Mouse (Mus musculus): ENCODE measurements around the gene Pygb.

Pygb gene

GRCm38 (mm10) chr2:150788768-150789550 is 2.4 kb downstream of the Pygb start:
- DNase-seq (ENCODE audit: low spot score in 2 of 2), result peak in 1 of 2 experiments; percentile 69

GRCm38 (mm10) chr2:150793320-150793719 is 6.8 kb downstream of the Pygb start:
- DNase-seq (ENCODE audit: low spot score in 2 of 2), result no peak

GRCm38 (mm10) chr2:150798084-150798483 is 11.5 kb downstream of the Pygb start:
- no peak for DNase-seq (ENCODE audit: low spot score in 2 of 2)

- no peak for DNase-seq (ENCODE audit: low spot score in 2 of 2)
Observed at GRCm38 (mm10) chr2:150800616-150801015, 14.1 kb downstream of the Pygb start.

- no peak for DNase-seq (ENCODE audit: low spot score in 2 of 2)
Observed at GRCm38 (mm10) chr2:150803035-150803434, 16.5 kb downstream of the Pygb start.

GRCm38 (mm10) chr2:150808381-150808780 is 21.8 kb downstream of the Pygb start:
- no peak for DNase-seq (ENCODE audit: low spot score in 2 of 2)

- DNase-seq (ENCODE audit: low spot score in 2 of 2), result no peak
Observed at GRCm38 (mm10) chr2:150808812-150809211, 22.3 kb downstream of the Pygb start.

- no peak for DNase-seq (ENCODE audit: low spot score in 2 of 2)
Observed at GRCm38 (mm10) chr2:150810603-150811002, 24.1 kb downstream of the Pygb start.

GRCm38 (mm10) chr2:150812816-150813215 is 26.3 kb downstream of the Pygb start:
- DNase-seq (ENCODE audit: low spot score in 2 of 2), result no peak

GRCm38 (mm10) chr2:150816676-150817402 is 30.3 kb downstream of the Pygb start:
- peak in 1 of 2 experiments; percentile 49 for DNase-seq (ENCODE audit: low spot score in 2 of 2)

GRCm38 (mm10) chr2:150818742-150819141 is 32.2 kb downstream of the Pygb start:
- no peak for DNase-seq (ENCODE audit: low spot score in 2 of 2)

- DNase-seq (ENCODE audit: low spot score in 2 of 2), result no peak
Observed at GRCm38 (mm10) chr2:150820720-150821119, 34.2 kb downstream of the Pygb start.

- no peak for DNase-seq (ENCODE audit: low spot score in 2 of 2)
Observed at GRCm38 (mm10) chr2:150822987-150823386, 36.5 kb downstream of the Pygb start.

- no peak for DNase-seq (ENCODE audit: low spot score in 2 of 2)
Observed at GRCm38 (mm10) chr2:150826426-150826825, 39.9 kb downstream of the Pygb start.

- DNase-seq (ENCODE audit: low spot score in 2 of 2), result no peak
Observed at GRCm38 (mm10) chr2:150828164-150828563, 41.6 kb downstream of the Pygb start.

GRCm38 (mm10) chr2:150828654-150829053 is 42.1 kb downstream of the Pygb start:
- no peak for DNase-seq (ENCODE audit: low spot score in 2 of 2)

- no peak for DNase-seq (ENCODE audit: low spot score in 2 of 2)
Observed at GRCm38 (mm10) chr2:150830011-150830410, 43.5 kb downstream of the Pygb start.

GRCm38 (mm10) chr2:150830911-150831441 is 44.4 kb downstream of the Pygb start:
- DNase-seq (ENCODE audit: low spot score in 2 of 2), result no peak

GRCm38 (mm10) chr2:150832029-150832428 is 45.5 kb downstream of the Pygb start:
- no peak for DNase-seq (ENCODE audit: low spot score in 2 of 2)

- no peak for DNase-seq (ENCODE audit: low spot score in 2 of 2)
Observed at GRCm38 (mm10) chr2:150834616-150835015, 48.1 kb downstream of the Pygb start.

GRCm38 (mm10) chr2:150835975-150836374 is 49.4 kb downstream of the Pygb start:
- DNase-seq (ENCODE audit: low spot score in 2 of 2), result no peak

- no peak for DNase-seq (ENCODE audit: low spot score in 2 of 2)
Observed at GRCm38 (mm10) chr2:150836906-150837305, 50.4 kb downstream of the Pygb start.

- no peak for DNase-seq (ENCODE audit: low spot score in 2 of 2)
Observed at GRCm38 (mm10) chr2:150837781-150838180, 51.2 kb downstream of the Pygb start.

Data from urinary bladder, adult 18-20 months (tissue).